Mouse (Mus musculus) neutrophil, adult 5-6 weeks (primary cell): ENCODE measurements around the gene Cmtm6. TPM values are rescaled to one million over a fixed set of nuclear protein-coding genes. Genes with fewer than 3 reads are reported as not detected.
"Not testable (repeated sequence)": the region's sequence is repeated elsewhere in the genome, so short reads cannot be mapped to it uniquely, and the experiment has no call there.

Experiments used
- ATAC-seq: fragments of 151-379, 151-347 bp; 2 replicates; pipeline ENCODE4 v1.8.0; 2017; ENCODE audit warnings: mild to moderate bottlenecking, moderate TSS enrichment; ENCODE audit not compliant: insufficient number of reproducible peaks, poor library complexity, low FRiP score, severe bottlenecking; ENCODE audit errors: extremely low read depth
- total RNA-seq: library from RNA; stranded (forward); fragments of 200-1000 nt; gene quantifications from 2 replicates; pipeline ENCODE4 v1.2.3, GENCODE M21; 2017

Gene Cmtm6
- total RNA-seq, 1 experiment from 2014 or later: 301 TPM

GRCm38 (mm10) chr9:114727315-114727714, 3.6 kb upstream of the Cmtm6 start:
- peak; percentile 23; the same call in 1 of the 2 replicates for ATAC-seq

GRCm38 (mm10) chr9:114728432-114728831, 2.5 kb upstream of the Cmtm6 start:
- ATAC-seq: not testable (repeated sequence)

GRCm38 (mm10) chr9:114729911-114730805, 758 bp upstream of the Cmtm6 start:
- ATAC-seq: peak; percentile 4; the same call in 1 of the 2 replicates

- no peak for ATAC-seq
Measured at GRCm38 (mm10) chr9:114731871-114732682, 1.2 kb downstream of the Cmtm6 start.

- no peak for ATAC-seq
Measured at GRCm38 (mm10) chr9:114733238-114733637, 2.3 kb downstream of the Cmtm6 start.

- ATAC-seq: no peak
Measured at GRCm38 (mm10) chr9:114736442-114736841, 5.5 kb downstream of the Cmtm6 start.

- no peak for ATAC-seq
Measured at GRCm38 (mm10) chr9:114740336-114740735, 9.4 kb downstream of the Cmtm6 start.

- ATAC-seq: peak; percentile 97
Measured at GRCm38 (mm10) chr9:114742731-114743130, 11.8 kb downstream of the Cmtm6 start.

- no peak for ATAC-seq
Measured at GRCm38 (mm10) chr9:114745163-114745562, 14.2 kb downstream of the Cmtm6 start.

GRCm38 (mm10) chr9:114745654-114746053, 14.7 kb downstream of the Cmtm6 start:
- ATAC-seq: no peak

- no peak for ATAC-seq
Measured at GRCm38 (mm10) chr9:114747012-114747411, 16.1 kb downstream of the Cmtm6 start.

GRCm38 (mm10) chr9:114747466-114747865, 16.6 kb downstream of the Cmtm6 start:
- no peak for ATAC-seq

GRCm38 (mm10) chr9:114751582-114751981, 20.7 kb downstream of the Cmtm6 start:
- no peak for ATAC-seq

- ATAC-seq: peak; percentile 33; the same call in 1 of the 2 replicates
Measured at GRCm38 (mm10) chr9:114752311-114752710, 21.4 kb downstream of the Cmtm6 start.

- ATAC-seq: peak; percentile 91
Measured at GRCm38 (mm10) chr9:114752863-114753484, 22.1 kb downstream of the Cmtm6 start.

- no peak for ATAC-seq
Measured at GRCm38 (mm10) chr9:114758272-114758671, 27.4 kb downstream of the Cmtm6 start.

- 0 out of 2 replicates have a peak, but pooled peaks have one; percentile 13 for ATAC-seq
Measured at GRCm38 (mm10) chr9:114758801-114759200, 27.9 kb downstream of the Cmtm6 start.

GRCm38 (mm10) chr9:114759886-114760285, 29.0 kb downstream of the Cmtm6 start:
- ATAC-seq: no peak

- no peak for ATAC-seq
Measured at GRCm38 (mm10) chr9:114760353-114760752, 29.4 kb downstream of the Cmtm6 start.
